In the genomic region with DNA sequence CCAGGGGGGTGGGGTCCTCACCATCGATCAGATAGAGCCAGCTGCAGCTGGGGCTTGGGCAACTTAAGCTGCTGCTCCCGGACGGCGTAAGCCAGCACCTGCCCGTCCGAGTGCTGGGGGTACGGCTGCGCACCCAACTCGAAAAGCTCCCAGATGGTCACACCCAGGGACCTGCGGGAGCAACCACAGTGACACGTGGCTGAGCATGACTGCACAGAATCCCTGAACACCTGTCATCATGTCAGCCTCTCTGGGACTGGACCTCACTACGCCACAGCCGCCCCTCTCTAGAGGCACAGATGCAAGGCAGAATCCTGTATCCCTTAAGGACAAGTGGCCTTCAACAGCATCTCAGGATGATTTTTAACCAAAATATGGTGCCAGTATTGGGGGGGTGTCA, we compare ENCODE assay signal across 10 mouse cellular contexts. TPM values are rescaled to one million over a fixed set of nuclear protein-coding genes. Genes with fewer than 3 reads are reported as not detected.
DNase-seq lines count a peak whose midpoint lies in the region; ATAC-seq and TF ChIP-seq lines count a peak whose summit lies in the region.
"Had no signal": no experiment of that assay in that cellular context is flagged by ENCODE, and none has a peak within 500 bp of the region (broad histone marks: within the 10 kb centered on the region; RNA-seq: fewer than 3 reads in every experiment).

No protein-coding gene starts in this region.

- peaks cover 12% of the 10 kb centered on the region; the same call in 1 of the 2 replicates for H3K36me3 ChIP-seq in forebrain, embryonic 15.5 days
- peaks cover 22% of the 10 kb centered on the region for H3K36me3 ChIP-seq in midbrain, embryonic 16.5 days (ENCODE audit: control insufficient read depth, insufficient read depth, low read length)

- DNase-seq in cerebellum, adult 9-10 months, result peak; percentile 69
- DNase-seq in left cerebral cortex, adult 2 months (ENCODE audit: extremely low spot score in 1 of 2, low spot score in 2 of 2), result no peak
- DNase-seq in left cerebral cortex, adult 18-20 months (ENCODE audit: low spot score in 2 of 2), result no peak
- DNase-seq in layer of hippocampus, adult 8-10 months (ENCODE audit: low spot score in 2 of 2), result no peak
- DNase-seq in urinary bladder, postnatal 14 days (ENCODE audit: low spot score), result no peak

- peak overlapping the region; percentile 73 for H3K27ac ChIP-seq in left cerebral cortex, adult 2 months
- H3K27ac ChIP-seq in forebrain, embryonic 15.5 days (replicated peaks), result no peak overlapping the region
- H3K27ac ChIP-seq in midbrain, embryonic 16.5 days (ENCODE audit: low read length), result no peak overlapping the region

- intact Hi-C loops in left cerebral cortex, adult 2 months (cut with DNase I), result loop anchor here (2.0 to 10.0 kb wide), 3 partner anchors 34 to 292 kb away; partner anchors contain the start of gene Aatk

- TF ChIP-seq CTCF in left cerebral cortex, adult 2 months (IDR thresholded peaks at IDR 0.05), result no peak

- no peaks in the 10 kb centered on the region for H3K9me3 ChIP-seq in forebrain, embryonic 15.5 days
- no peaks in the 10 kb centered on the region for H3K9me3 ChIP-seq in midbrain, embryonic 16.5 days (replicated peaks; ENCODE audit: control insufficient read depth, low read length, poor library complexity, severe bottlenecking)
- H3K9me3 ChIP-seq: limb, embryonic 12.5 days had no signal

- H3K9ac ChIP-seq in forebrain, embryonic 15.5 days (replicated peaks), result no peak overlapping the region
- peak overlapping the region; percentile 10; the same call in 1 of the 2 replicates for H3K9ac ChIP-seq in midbrain, embryonic 16.5 days (ENCODE audit: low read depth, low read length)

- H3K27me3 ChIP-seq in forebrain, embryonic 15.5 days, result no peaks in the 10 kb centered on the region
- no peaks in the 10 kb centered on the region for H3K27me3 ChIP-seq in midbrain, embryonic 16.5 days (ENCODE audit: control insufficient read depth, insufficient read depth, low read depth, low read length)

- no peak overlapping the region for H3K4me2 ChIP-seq in forebrain, embryonic 15.5 days (replicated peaks)
- no peak overlapping the region for H3K4me2 ChIP-seq in midbrain, embryonic 16.5 days (ENCODE audit: low read length)

- ATAC-seq in cerebellum, adult (ENCODE audit: insufficient number of reproducible peaks, low FRiP score, low TSS enrichment), result no peak
- peak; percentile 29; the same call in 1 of the 2 replicates for ATAC-seq in forebrain, embryonic 15.5 days (replicated peaks)
- ATAC-seq in midbrain, embryonic 16.5 days, result peak; percentile 2; the same call in 1 of the 2 replicates

- H3K4me1 ChIP-seq in forebrain, embryonic 15.5 days, result peaks cover 18% of the 10 kb centered on the region
- peaks cover 7% of the 10 kb centered on the region; the same call in 1 of the 2 replicates for H3K4me1 ChIP-seq in midbrain, embryonic 16.5 days (ENCODE audit: control insufficient read depth, insufficient read depth, low read length)

- WGBS in forebrain, embryonic 15.5 days, result 84% methylated on average over 13 of the region's 13 CpGs
- WGBS in midbrain, embryonic 16.5 days, result 71% methylated on average over 13 of the region's 13 CpGs

- peak overlapping the region; percentile 4; the same call in 1 of the 2 replicates for H3K4me3 ChIP-seq in left cerebral cortex, adult 2 months
- H3K4me3 ChIP-seq in forebrain, embryonic 15.5 days, result no peak overlapping the region
- no peak overlapping the region for H3K4me3 ChIP-seq in midbrain, embryonic 16.5 days (ENCODE audit: low read depth, low read length)
- H3K4me3 ChIP-seq: myocyte had no signal

RNA-seq across cellular contexts. Expression of gene Aatk, which starts 34.3 kb away (rescaled TPM):
- 100 to 1,000 TPM; 193 to 203 TPM for total RNA-seq in left cerebral cortex, adult 2 months (2021)
- total RNA-seq in left cerebral cortex, adult 18-20 months (2021), result 100 to 1,000 TPM; 185 to 187 TPM
- polyA plus RNA-seq in forebrain, embryonic 15.5 days (2015; fragmentation: Nextera tagmentation; extraction: Ambion mirVana), result 21.9 and 22.5 TPM in 2 replicates
- 42.3 and 46.5 TPM in 2 replicates for polyA plus RNA-seq in midbrain, embryonic 16.5 days (2015; fragmentation: Nextera tagmentation; extraction: Ambion mirVana)
- total RNA-seq in layer of hippocampus, adult 8-10 months (2022), result 100 to 1,000 TPM; 217 to 247 (median 224) TPM
